Mouse (Mus musculus) neural tube, embryonic 13.5 days (tissue): Measurements from ENCODE around the gene Hs3st5. TPM values are rescaled to one million over a fixed set of nuclear protein-coding genes. Genes with fewer than 3 reads are reported as not detected.
"Not testable (repeated sequence)": the region's sequence is repeated elsewhere in the genome, so short reads cannot be mapped to it uniquely, and the experiment has no call there.

ENCODE experiments used
- ATAC-seq: fragments of 200-750 bp; cut with Nextera tagmentation; 2 replicates; pipeline ENCODE4 v1.8.0; 2017; ENCODE audit warnings: low read depth, mild to moderate bottlenecking, moderate TSS enrichment, moderate library complexity
- H3K27ac ChIP-seq: fragments of 300-500 bp; sonication (generic); replicated peaks from 2 replicates; pipeline ENCODE4 v1.5.1; 2015; ENCODE audit warnings: moderate library complexity, mild to moderate bottlenecking, inconsistent platforms
- H3K27me3 ChIP-seq: fragments of 300-500 bp; sonication (generic); 2 replicates; pipeline ENCODE4 v1.6.1; 2015; ENCODE audit warnings: mild to moderate bottlenecking, inconsistent platforms
- H3K36me3 ChIP-seq: fragments of 300-500 bp; sonication (generic); 2 replicates; pipeline ENCODE4 v1.6.1; 2015; ENCODE audit warnings: mild to moderate bottlenecking, inconsistent platforms
- H3K4me1 ChIP-seq: fragments of 300-500 bp; sonication (generic); replicated peaks from 2 replicates; pipeline ENCODE4 v1.6.1; 2015; ENCODE audit warnings: inconsistent platforms
- H3K4me2 ChIP-seq: fragments of 300-500 bp; sonication (generic); 2 replicates; pipeline ENCODE4 v1.6.1; 2015; ENCODE audit warnings: inconsistent platforms, mild to moderate bottlenecking, moderate library complexity
- H3K4me3 ChIP-seq: fragments of 300-500 bp; sonication (generic); 2 replicates; pipeline ENCODE4 v1.5.1; 2015; ENCODE audit warnings: mild to moderate bottlenecking, inconsistent platforms
- H3K9ac ChIP-seq: fragments of 300-500 bp; sonication (generic); 2 replicates; pipeline ENCODE4 v1.6.1; 2015; ENCODE audit warnings: moderate library complexity, mild to moderate bottlenecking, inconsistent platforms
- H3K9me3 ChIP-seq: fragments of 300-500 bp; sonication (generic); 2 replicates; pipeline ENCODE4 v1.6.1; 2016; ENCODE audit warnings: inconsistent platforms
- WGBS: fragments of 180-500 bp; shearing (Covaris S2); methylation state at CpG from one replicate; pipeline ENCODE4 v1.1.7; 2015; 5-methylcytosine and 5-hydroxymethylcytosine counted together
- polyA plus RNA-seq: library from polyadenylated mRNA; unstranded; fragments of >200 nt; fragmentation: Nextera tagmentation; extraction: Ambion mirVana; gene quantifications from 2 replicates; pipeline ENCODE4 v1.2.1, GENCODE M21; 2015

Hs3st5 gene
- polyA plus RNA-seq, 1 experiment from 2014 or later = 26.4 TPM

- Histone ChIP-seq H3K36me3 (no peaks in the 10 kb centered on the region), H3K4me2 (no peak overlapping the region), H3K27ac (peak overlapping the region; percentile 19; the same call in 1 of the 2 replicates), H3K4me3 (no peak overlapping the region), H3K9me3 (no peaks in the 10 kb centered on the region), H3K27me3 (no peaks in the 10 kb centered on the region), H3K9ac (no peak overlapping the region), H3K4me1 (peaks cover 18% of the 10 kb centered on the region)
- 0 out of 2 replicates have a peak, but pooled peaks have one; percentile 36 for ATAC-seq
- 58% methylated on average over 3 of the region's 3 CpGs for WGBS
Observed at GRCm38 (mm10) chr10:36572540-36572939, 65.9 kb downstream of the Hs3st5 start.

- no peak overlapping the region for H3K4me3 ChIP-seq
- no peaks in the 10 kb centered on the region for H3K4me1 ChIP-seq
- WGBS = 56% methylated on average over 4 of the region's 4 CpGs
- H3K27ac ChIP-seq = no peak overlapping the region
- no peak for ATAC-seq
- H3K9ac ChIP-seq = no peak overlapping the region
- no peak overlapping the region for H3K4me2 ChIP-seq
- H3K9me3 ChIP-seq = no peaks in the 10 kb centered on the region
- no peaks in the 10 kb centered on the region for H3K36me3 ChIP-seq
- H3K27me3 ChIP-seq = no peaks in the 10 kb centered on the region
Observed at GRCm38 (mm10) chr10:36578375-36579145, 71.9 kb downstream of the Hs3st5 start.

DNA sequence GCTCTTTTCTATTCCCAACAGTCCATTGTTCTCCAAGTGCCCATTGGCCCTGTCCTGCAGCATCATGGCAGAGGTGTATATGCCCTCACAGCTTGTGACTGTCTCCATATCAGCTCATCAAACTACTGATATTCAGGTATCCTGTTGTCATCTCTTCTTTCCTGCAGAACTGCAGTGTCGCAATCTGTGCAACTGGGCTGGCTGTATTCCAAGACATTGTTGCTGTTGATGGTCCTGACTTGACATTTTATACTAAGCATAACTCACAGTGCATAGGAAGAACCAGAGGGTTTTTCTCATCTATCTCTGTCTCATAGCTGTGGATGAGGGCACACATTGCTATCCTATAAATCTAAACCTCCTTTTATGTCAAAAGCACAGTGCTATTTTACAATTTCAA lies 103.8 kb downstream of the Hs3st5 start:
- no peak for ATAC-seq
- 83% methylated on average over 1 of the region's 1 CpGs for WGBS
- no peaks in the 10 kb centered on the region for H3K36me3 ChIP-seq
- no peak overlapping the region for H3K4me3 ChIP-seq
- H3K9me3 ChIP-seq = no peaks in the 10 kb centered on the region
- H3K27me3 ChIP-seq = no peaks in the 10 kb centered on the region
- no peak overlapping the region for H3K27ac ChIP-seq
- H3K4me1 ChIP-seq = peaks cover 6% of the 10 kb centered on the region; the same call in 1 of the 2 replicates
- H3K4me2 ChIP-seq = no peak overlapping the region
- H3K9ac ChIP-seq = no peak overlapping the region

DNA sequence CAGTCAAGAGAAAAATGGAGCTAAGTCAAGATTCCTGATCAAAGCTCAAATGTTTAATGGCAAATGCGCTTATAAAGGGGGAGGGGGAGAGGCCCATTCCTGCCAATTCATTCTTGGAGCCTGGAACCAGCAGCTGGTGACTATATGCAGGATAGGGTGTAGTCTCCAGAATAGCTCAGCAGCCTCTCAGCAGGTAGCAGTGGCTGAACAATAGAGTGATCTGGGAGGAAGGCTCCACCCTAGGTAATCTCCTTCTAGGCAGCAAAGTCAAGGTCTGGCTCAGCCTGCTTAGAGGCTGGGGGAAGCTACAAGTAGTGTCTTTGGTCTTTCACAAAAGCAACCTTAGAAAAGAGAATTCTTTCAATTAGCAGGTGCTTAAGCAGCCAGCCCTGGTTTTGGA lies 104.8 kb downstream of the Hs3st5 start:
- not testable (repeated sequence) for H3K36me3 ChIP-seq, H3K4me1 ChIP-seq, H3K4me2 ChIP-seq, H3K9me3 ChIP-seq, H3K4me3 ChIP-seq, H3K27me3 ChIP-seq, H3K9ac ChIP-seq, H3K27ac ChIP-seq, ATAC-seq
- 38% methylated on average over 1 of the region's 1 CpGs for WGBS

DNA sequence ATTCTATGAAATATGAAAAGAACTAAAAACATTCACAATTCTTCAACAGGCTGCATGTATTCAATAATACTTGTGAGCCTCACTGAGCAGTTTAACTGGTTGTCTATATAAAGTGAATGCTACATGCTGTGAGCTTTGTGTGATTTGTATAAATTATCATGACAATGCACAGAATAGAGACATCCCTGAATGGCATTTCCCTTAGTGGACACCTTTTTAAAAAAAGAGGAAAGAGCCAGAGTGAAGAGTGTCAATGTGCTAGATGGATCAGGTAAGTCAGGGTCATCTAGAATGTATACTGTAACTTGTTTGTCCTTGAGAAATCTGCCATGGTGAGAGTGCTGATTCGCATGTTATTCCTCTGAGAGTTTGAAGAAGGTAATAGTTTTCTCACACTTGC lies 116.4 kb downstream of the Hs3st5 start:
- H3K4me1 ChIP-seq = no peaks in the 10 kb centered on the region
- 82% methylated on average over 1 of the region's 1 CpGs for WGBS
- H3K27me3 ChIP-seq = no peaks in the 10 kb centered on the region

DNA sequence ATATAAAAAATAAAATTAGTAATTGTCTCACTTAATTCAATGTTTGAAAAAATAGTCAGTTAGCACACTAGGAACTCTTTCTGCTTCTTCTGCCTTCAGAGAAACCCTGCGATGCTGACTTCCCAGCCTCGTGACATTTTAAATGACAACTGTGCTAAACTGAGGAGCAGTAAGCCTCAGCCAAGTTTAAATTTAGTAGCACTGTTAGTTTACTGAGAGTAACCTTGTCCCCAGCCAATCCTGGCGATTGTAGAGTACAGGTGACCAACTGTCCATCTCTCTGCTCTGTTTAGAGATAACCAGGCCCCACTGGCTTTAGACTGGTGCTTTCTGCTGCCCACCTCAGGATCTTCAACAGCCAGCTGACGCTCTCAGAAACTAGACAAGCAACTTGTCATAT lies 121.3 kb downstream of the Hs3st5 start:
- H3K4me1 ChIP-seq = no peaks in the 10 kb centered on the region
- H3K36me3 ChIP-seq = no peaks in the 10 kb centered on the region
- no peak overlapping the region for H3K4me2 ChIP-seq
- H3K4me3 ChIP-seq = no peak overlapping the region
- no peak overlapping the region for H3K9ac ChIP-seq
- ATAC-seq = no peak
- no peaks in the 10 kb centered on the region for H3K9me3 ChIP-seq
- no peaks in the 10 kb centered on the region for H3K27me3 ChIP-seq
- 91% methylated on average over 4 of the region's 4 CpGs for WGBS
- H3K27ac ChIP-seq = no peak overlapping the region

More for the DNA sequence above, 116.4 kb downstream of the Hs3st5 start:
- no peak for ATAC-seq
- Histone ChIP-seq H3K4me3 (no peak overlapping the region), H3K36me3 (no peaks in the 10 kb centered on the region), H3K27ac (no peak overlapping the region), H3K9ac (no peak overlapping the region), H3K4me2 (no peak overlapping the region), H3K9me3 (no peaks in the 10 kb centered on the region)

DNA sequence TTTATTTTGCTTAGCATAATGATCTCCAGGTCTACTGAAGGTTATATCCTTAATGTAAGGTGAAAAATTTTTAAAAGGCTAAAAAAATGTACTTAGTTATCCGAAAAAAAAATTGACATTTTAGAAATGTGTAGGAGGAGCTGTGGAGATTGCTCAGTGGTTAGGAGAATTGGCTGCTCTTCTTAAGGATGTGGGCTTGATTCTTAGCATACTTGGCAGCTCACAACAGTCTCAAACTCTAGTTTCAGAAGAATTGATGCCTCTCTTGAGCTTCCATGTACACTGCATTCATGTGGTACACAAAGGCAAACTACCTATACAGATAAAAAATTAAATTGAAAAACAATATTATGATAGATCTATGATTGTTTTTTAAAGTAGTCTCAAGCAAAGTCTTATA lies 125.1 kb downstream of the Hs3st5 start:
- no peak overlapping the region for H3K4me2 ChIP-seq
- ATAC-seq = no peak
- WGBS = 80% methylated on average over 1 of the region's 1 CpGs
- no peak overlapping the region for H3K9ac ChIP-seq
- no peak overlapping the region for H3K27ac ChIP-seq
- H3K9me3 ChIP-seq = no peaks in the 10 kb centered on the region
- no peaks in the 10 kb centered on the region for H3K36me3 ChIP-seq
- H3K27me3 ChIP-seq = no peaks in the 10 kb centered on the region
- H3K4me3 ChIP-seq = no peak overlapping the region
- H3K4me1 ChIP-seq = no peaks in the 10 kb centered on the region

DNA sequence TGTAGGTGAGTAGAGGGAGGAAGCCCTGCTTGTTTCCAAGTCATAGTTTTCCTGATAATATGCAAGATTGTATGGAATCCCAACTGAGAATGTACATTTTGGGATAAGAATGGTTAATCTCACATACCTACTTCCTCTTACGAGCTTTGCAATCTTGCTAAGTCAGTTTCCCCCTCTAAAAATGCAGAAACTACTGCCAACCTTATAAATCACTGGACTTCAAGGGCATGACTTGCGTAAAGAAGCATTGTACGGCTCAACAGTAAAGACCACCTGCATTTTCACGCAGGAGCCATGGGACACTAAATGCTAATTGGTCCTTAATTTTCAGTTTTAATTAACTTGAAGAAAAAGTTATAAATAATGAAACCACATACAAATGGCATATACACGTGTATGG lies 144.0 kb downstream of the Hs3st5 start:
- H3K4me3 ChIP-seq = no peak overlapping the region
- no peak overlapping the region for H3K27ac ChIP-seq
- H3K27me3 ChIP-seq = no peaks in the 10 kb centered on the region
- H3K9me3 ChIP-seq = no peaks in the 10 kb centered on the region
- H3K9ac ChIP-seq = no peak overlapping the region
- WGBS = 72% methylated on average over 5 of the region's 5 CpGs
- H3K4me2 ChIP-seq = no peak overlapping the region
- H3K36me3 ChIP-seq = no peaks in the 10 kb centered on the region
- H3K4me1 ChIP-seq = no peaks in the 10 kb centered on the region
- ATAC-seq = no peak

GRCm38 (mm10) chr10:36713974-36714373 lies 207.4 kb downstream of the Hs3st5 start:
- no peaks in the 10 kb centered on the region for H3K9me3 ChIP-seq
- H3K4me2 ChIP-seq = no peak overlapping the region
- H3K27me3 ChIP-seq = no peaks in the 10 kb centered on the region
- ATAC-seq = peak; percentile 78; the same call in 1 of the 2 replicates
- no peak overlapping the region for H3K9ac ChIP-seq
- 66% methylated on average over 3 of the region's 3 CpGs for WGBS
- H3K4me3 ChIP-seq = no peak overlapping the region
- no peak overlapping the region for H3K27ac ChIP-seq
- H3K36me3 ChIP-seq = no peaks in the 10 kb centered on the region
- H3K4me1 ChIP-seq = no peaks in the 10 kb centered on the region

DNA sequence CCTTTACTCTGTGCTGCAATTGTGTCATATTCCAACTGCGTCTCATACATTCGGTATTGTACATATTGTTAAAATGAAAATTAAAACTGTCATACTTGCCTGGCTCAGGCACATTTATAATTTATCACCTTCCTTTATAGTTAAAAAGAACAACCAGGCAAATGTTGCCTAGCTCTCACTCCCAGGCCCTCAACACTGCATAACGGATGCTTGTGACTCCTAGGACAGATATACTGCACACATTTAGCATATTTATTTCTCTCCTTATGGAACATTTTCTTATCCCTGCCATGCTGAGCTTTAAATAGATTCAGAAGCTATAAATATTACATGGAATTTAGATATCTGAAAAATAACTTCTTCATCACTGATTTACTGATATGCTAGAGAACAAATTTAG lies 219.6 kb downstream of the Hs3st5 start:
- Histone ChIP-seq H3K4me1 (peaks cover 9% of the 10 kb centered on the region), H3K27me3 (no peaks in the 10 kb centered on the region), H3K4me2 (no peak overlapping the region), H3K36me3 (no peaks in the 10 kb centered on the region), H3K9ac (no peak overlapping the region), H3K4me3 (no peak overlapping the region), H3K27ac (no peak overlapping the region), H3K9me3 (no peaks in the 10 kb centered on the region)
- WGBS = 76% methylated on average over 3 of the region's 3 CpGs
- ATAC-seq = no peak

DNA sequence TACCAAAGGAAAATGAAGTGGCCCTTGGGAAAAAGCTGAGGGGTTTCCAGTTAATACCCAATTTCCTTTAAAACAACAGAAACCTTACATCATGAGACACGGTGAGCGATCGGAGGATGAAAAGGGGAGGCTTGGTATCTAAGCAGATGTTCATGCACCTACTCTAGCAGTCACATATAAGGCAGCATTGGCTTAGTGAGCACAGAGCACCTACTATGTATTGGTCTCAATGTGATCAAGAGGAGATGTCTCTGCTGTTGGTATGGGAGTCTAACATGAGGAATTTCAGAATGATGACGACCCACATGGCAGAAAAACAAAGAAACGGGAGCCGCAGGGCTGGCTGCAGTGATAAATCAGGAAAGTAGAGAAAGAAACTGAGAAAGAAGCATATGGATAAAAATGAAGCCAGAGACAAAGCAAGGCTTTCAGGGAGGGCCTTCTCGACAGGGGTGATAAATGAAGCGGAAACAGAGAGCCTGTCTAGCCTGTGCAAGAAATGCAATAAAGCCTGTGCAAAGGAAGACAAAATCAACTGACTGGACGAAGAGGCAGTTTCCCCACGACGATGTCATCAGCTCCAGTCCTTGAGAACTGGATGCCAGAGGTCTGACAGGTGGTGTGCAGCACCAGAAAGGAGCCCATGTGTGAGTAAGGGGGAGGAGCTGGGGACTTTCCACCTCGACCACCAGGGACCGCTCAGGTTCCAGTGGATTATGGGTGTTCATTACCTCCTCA lies 222.9 kb downstream of the Hs3st5 start:
- Histone ChIP-seq H3K27me3 (no peaks in the 10 kb centered on the region), H3K27ac (peak overlapping the region; percentile 56; the same call in 1 of the 2 replicates), H3K4me1 (peaks cover 9% of the 10 kb centered on the region), H3K4me3 (no peak overlapping the region), H3K36me3 (no peaks in the 10 kb centered on the region), H3K9me3 (no peaks in the 10 kb centered on the region), H3K9ac (no peak overlapping the region), H3K4me2 (peak overlapping the region; percentile 16; the same call in 1 of the 2 replicates)
- WGBS = 28% methylated on average over 13 of the region's 13 CpGs
- peak; percentile 50 for ATAC-seq

GRCm38 (mm10) chr10:36739375-36739774 lies 232.8 kb downstream of the Hs3st5 start:
- H3K4me2 ChIP-seq = no peak overlapping the region
- H3K9me3 ChIP-seq = no peaks in the 10 kb centered on the region
- no peak for ATAC-seq
- H3K4me1 ChIP-seq = no peaks in the 10 kb centered on the region
- H3K27ac ChIP-seq = no peak overlapping the region
- H3K4me3 ChIP-seq = no peak overlapping the region
- no peaks in the 10 kb centered on the region for H3K36me3 ChIP-seq
- no peak overlapping the region for H3K9ac ChIP-seq
- no peaks in the 10 kb centered on the region for H3K27me3 ChIP-seq
